Mouse (Mus musculus) hindbrain, embryonic 11.5 days (tissue): ENCODE results near the gene Hivep3. TPM values are rescaled to one million over a fixed set of nuclear protein-coding genes. Genes with fewer than 3 reads are reported as not detected.
A peak's percentile ranks its signal among the peaks of the same experiment; 100 is the strongest.

Experiments
- ATAC-seq: fragments of 200-750 bp; cut with Nextera tagmentation; 2 replicates; pipeline ENCODE4 v1.8.0; 2017; ENCODE audit warnings: mild to moderate bottlenecking, moderate TSS enrichment, moderate library complexity; ENCODE audit not compliant: low FRiP score
- DNase-seq: peaks from one replicate; pipeline ENCODE4 v3.0.0-alpha.2; 2015; ENCODE audit warnings: low spot score
- H3K27ac ChIP-seq: fragments of 300-500 bp; sonication (generic); 2 replicates; pipeline ENCODE4 v1.5.1; 2014; ENCODE audit warnings: mild to moderate bottlenecking, low read depth, low read length
- H3K27me3 ChIP-seq: fragments of 300-500 bp; sonication (generic); 2 replicates; pipeline ENCODE4 v1.6.1; 2014; ENCODE audit warnings: mild to moderate bottlenecking, low read length, moderate library complexity, mixed read lengths; ENCODE audit not compliant: control insufficient read depth, insufficient read depth
- H3K36me3 ChIP-seq: fragments of 300-500 bp; sonication (generic); 2 replicates; pipeline ENCODE4 v1.6.1; 2014; ENCODE audit warnings: mild to moderate bottlenecking, low read length, moderate library complexity, mixed read lengths; ENCODE audit not compliant: control insufficient read depth, insufficient read depth
- H3K4me1 ChIP-seq: fragments of 300-500 bp; sonication (generic); replicated peaks from 2 replicates; pipeline ENCODE4 v1.6.1; 2014; ENCODE audit warnings: low read length, mixed read lengths; ENCODE audit not compliant: control insufficient read depth, insufficient read depth
- H3K4me2 ChIP-seq: fragments of 300-500 bp; sonication (generic); replicated peaks from 2 replicates; pipeline ENCODE4 v1.6.1; 2014; ENCODE audit warnings: mild to moderate bottlenecking, low read depth, low read length
- H3K4me3 ChIP-seq: fragments of 300-500 bp; sonication (generic); 2 replicates; pipeline ENCODE4 v1.5.1; 2014; ENCODE audit warnings: low read depth, low read length
- H3K9ac ChIP-seq: fragments of 300-500 bp; sonication (generic); 2 replicates; pipeline ENCODE4 v1.6.1; 2014; ENCODE audit warnings: low read depth, low read length
- H3K9me3 ChIP-seq: fragments of 300-500 bp; sonication (generic); 2 replicates; pipeline ENCODE4 v1.6.1; 2016; ENCODE audit warnings: low read length; ENCODE audit not compliant: control insufficient read depth
- WGBS: fragments of 180-500 bp; shearing (Covaris S2); extraction: QIAGEN DNeasy Blood & Tissue Kit; methylation state at CpG from one replicate; pipeline ENCODE4 v1.1.7; 2014; 5-methylcytosine and 5-hydroxymethylcytosine counted together
- polyA plus RNA-seq: library from polyadenylated mRNA; unstranded; fragments of >200 nt; fragmentation: Nextera tagmentation; extraction: Ambion mirVana; gene quantifications from 2 replicates; pipeline ENCODE4 v1.2.1, GENCODE M21; 2014

Hivep3 gene
- polyA plus RNA-seq, 1 experiment from 2014 or later: 1.8 TPM

GRCm38 (mm10) chr4:119979238-119979829 lies 245.8 kb downstream of the Hivep3 start:
- no peak for ATAC-seq
- Histone ChIP-seq H3K4me2 (no peak overlapping the region), H3K9ac (no peak overlapping the region), H3K4me3 (no peak overlapping the region), H3K36me3 (no peaks in the 10 kb centered on the region), H3K4me1 (peaks cover 3% of the 10 kb centered on the region; the same call in 1 of the 2 replicates), H3K27me3 (no peaks in the 10 kb centered on the region), H3K9me3 (no peaks in the 10 kb centered on the region), H3K27ac (no peak overlapping the region)
- DNase-seq: no peak
- 83% methylated on average over 5 of the region's 5 CpGs for WGBS

GRCm38 (mm10) chr4:119979918-119980317 lies 246.3 kb downstream of the Hivep3 start:
- no peak overlapping the region for H3K4me2 ChIP-seq
- H3K9ac ChIP-seq: no peak overlapping the region
- H3K36me3 ChIP-seq: no peaks in the 10 kb centered on the region
- WGBS: 64% methylated on average over 2 of the region's 2 CpGs
- H3K27ac ChIP-seq: no peak overlapping the region
- H3K27me3 ChIP-seq: no peaks in the 10 kb centered on the region
- no peak overlapping the region for H3K4me3 ChIP-seq
- no peaks in the 10 kb centered on the region for H3K9me3 ChIP-seq
- ATAC-seq (no peak), DNase-seq (no peak)
- H3K4me1 ChIP-seq: peaks cover 3% of the 10 kb centered on the region; the same call in 1 of the 2 replicates

DNA sequence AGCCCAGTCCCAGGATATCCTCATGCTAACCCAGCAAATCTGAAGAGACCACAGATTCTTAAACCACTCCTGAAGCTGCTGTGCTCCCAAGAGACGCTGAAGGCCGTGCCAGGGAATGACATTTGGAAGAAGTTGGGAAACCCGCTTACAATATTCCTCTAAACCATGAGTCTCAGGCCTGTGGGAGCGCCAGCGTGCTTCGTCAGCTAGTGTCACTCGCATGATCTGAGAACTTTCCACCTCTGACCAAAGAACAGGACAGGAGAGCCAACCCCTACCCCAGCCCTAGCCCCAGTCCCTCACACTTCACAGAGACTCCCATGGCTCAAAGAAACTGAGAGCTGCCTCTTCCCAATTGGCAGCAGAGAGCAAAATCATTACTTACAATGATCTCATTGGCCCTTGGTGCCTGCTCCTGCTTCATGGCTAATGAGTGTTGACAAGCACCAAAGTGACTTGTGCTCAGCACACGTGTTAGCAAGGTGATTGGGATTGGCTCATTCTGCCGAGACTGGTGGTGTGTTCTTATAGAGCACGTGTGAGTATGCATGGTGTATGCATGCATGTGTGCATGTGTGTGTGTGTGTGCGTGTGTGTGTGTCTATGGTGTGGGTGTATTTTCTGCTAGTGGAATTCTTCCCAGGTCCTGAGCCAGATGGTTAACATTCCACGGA lies 247.6 kb downstream of the Hivep3 start:
- DNase-seq (no peak), ATAC-seq (no peak)
- H3K9ac ChIP-seq: no peak overlapping the region
- no peak overlapping the region for H3K27ac ChIP-seq
- H3K9me3 ChIP-seq: no peaks in the 10 kb centered on the region
- peaks cover 3% of the 10 kb centered on the region; the same call in 1 of the 2 replicates for H3K4me1 ChIP-seq
- 85% methylated on average over 12 of the region's 12 CpGs for WGBS
- no peaks in the 10 kb centered on the region for H3K36me3 ChIP-seq
- no peaks in the 10 kb centered on the region for H3K27me3 ChIP-seq
- no peak overlapping the region for H3K4me2 ChIP-seq
- no peak overlapping the region for H3K4me3 ChIP-seq

- Histone ChIP-seq H3K27ac (peak overlapping the region; percentile 62; the same call in 1 of the 2 replicates), H3K36me3 (no peaks in the 10 kb centered on the region), H3K4me1 (peaks cover 9% of the 10 kb centered on the region), H3K9ac (no peak overlapping the region), H3K9me3 (no peaks in the 10 kb centered on the region), H3K4me2 (no peak overlapping the region), H3K4me3 (no peak overlapping the region), H3K27me3 (no peaks in the 10 kb centered on the region)
- no peak for ATAC-seq
- DNase-seq: no peak
- 84% methylated on average over 5 of the region's 5 CpGs for WGBS
Measured at GRCm38 (mm10) chr4:119986065-119986464, 252.5 kb downstream of the Hivep3 start.

DNA sequence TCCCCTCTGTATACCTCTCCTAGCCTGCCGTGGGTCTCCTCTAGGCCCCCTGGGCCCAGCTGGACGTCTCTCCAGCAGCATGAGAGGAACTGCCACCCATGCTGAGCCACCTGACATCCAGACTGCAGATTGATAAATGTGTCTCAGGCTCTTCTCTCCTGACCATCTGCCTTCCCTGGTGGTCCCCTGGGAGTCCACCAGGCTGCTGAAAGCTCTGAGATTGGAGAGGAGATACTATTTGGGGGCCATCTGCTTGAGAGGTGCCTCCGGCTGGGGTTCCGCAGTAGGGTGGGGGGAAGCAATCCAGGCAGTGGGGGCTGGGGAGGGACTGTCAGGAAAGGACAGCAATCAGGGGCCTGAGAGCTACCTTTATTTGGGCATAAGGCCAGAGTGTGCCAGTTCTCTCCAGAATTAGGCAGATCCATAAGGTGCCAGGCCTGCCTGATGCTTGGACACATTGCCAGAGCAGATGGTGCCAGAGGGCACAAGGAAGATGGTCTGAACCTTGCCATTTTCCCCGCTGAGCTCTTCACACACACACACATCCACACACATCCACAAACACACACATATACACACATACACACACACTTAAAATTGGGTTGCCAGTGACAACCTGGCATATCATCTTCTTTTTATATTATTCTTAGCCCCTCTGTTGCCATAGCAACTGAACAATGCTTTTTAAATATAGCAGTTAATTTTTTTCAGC lies 253.2 kb downstream of the Hivep3 start:
- ATAC-seq (peak; percentile 48), DNase-seq (peak; percentile 46)

GRCm38 (mm10) chr4:119987376-119988087 lies 253.9 kb downstream of the Hivep3 start:
- Histone ChIP-seq H3K27ac (peak overlapping the region; percentile 12; the same call in 1 of the 2 replicates), H3K9ac (no peak overlapping the region), H3K4me3 (no peak overlapping the region), H3K4me1 (peaks cover 9% of the 10 kb centered on the region), H3K4me2 (no peak overlapping the region), H3K36me3 (no peaks in the 10 kb centered on the region), H3K9me3 (no peaks in the 10 kb centered on the region), H3K27me3 (no peaks in the 10 kb centered on the region)
- DNase-seq (peak; percentile 35), ATAC-seq (peak; percentile 72)
- WGBS: 24% methylated on average over 4 of the region's 4 CpGs

More for the DNA sequence above, 253.2 kb downstream of the Hivep3 start:
- H3K36me3 ChIP-seq: no peaks in the 10 kb centered on the region
- WGBS: 42% methylated on average over 5 of the region's 5 CpGs
- H3K4me2 ChIP-seq: no peak overlapping the region
- no peak overlapping the region for H3K9ac ChIP-seq
- no peaks in the 10 kb centered on the region for H3K9me3 ChIP-seq
- H3K27ac ChIP-seq: peak overlapping the region; percentile 62; the same call in 1 of the 2 replicates
- H3K4me1 ChIP-seq: peaks cover 9% of the 10 kb centered on the region
- H3K4me3 ChIP-seq: no peak overlapping the region
- H3K27me3 ChIP-seq: no peaks in the 10 kb centered on the region

GRCm38 (mm10) chr4:119989031-119989693 lies 255.6 kb downstream of the Hivep3 start:
- H3K4me2 ChIP-seq: no peak overlapping the region
- H3K9ac ChIP-seq: no peak overlapping the region
- no peaks in the 10 kb centered on the region for H3K27me3 ChIP-seq
- 71% methylated on average over 3 of the region's 3 CpGs for WGBS
- no peaks in the 10 kb centered on the region for H3K9me3 ChIP-seq
- H3K4me3 ChIP-seq: no peak overlapping the region
- no peak for DNase-seq
- H3K27ac ChIP-seq: no peak overlapping the region
- ATAC-seq: no peak
- peaks cover 9% of the 10 kb centered on the region for H3K4me1 ChIP-seq
- no peaks in the 10 kb centered on the region for H3K36me3 ChIP-seq

DNA sequence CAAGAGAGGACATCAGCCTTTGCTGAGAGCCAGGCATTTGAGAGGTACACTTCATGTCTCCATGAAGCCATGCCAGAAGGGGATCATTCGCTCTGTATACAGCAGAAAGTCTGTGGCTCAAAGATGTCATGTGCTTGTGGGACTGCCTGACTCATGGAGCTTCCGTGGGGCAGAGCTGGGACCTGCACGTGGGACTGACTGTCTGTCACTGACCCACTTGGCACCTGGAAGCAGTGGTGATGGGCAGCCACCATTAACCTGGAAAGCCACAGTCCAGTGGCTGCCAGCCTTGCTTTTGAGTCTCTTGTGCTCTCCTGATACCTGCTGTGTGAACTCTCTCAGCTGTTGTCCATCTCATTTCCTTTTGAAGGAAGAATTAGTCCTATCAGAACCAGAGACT lies 256.8 kb downstream of the Hivep3 start:
- no peak for ATAC-seq

More for the DNA sequence above, 256.8 kb downstream of the Hivep3 start:
- WGBS: 84% methylated on average over 3 of the region's 3 CpGs
- DNase-seq: no peak
- Histone ChIP-seq H3K27ac (no peak overlapping the region), H3K36me3 (no peaks in the 10 kb centered on the region), H3K27me3 (no peaks in the 10 kb centered on the region), H3K9ac (no peak overlapping the region), H3K4me3 (no peak overlapping the region), H3K9me3 (no peaks in the 10 kb centered on the region), H3K4me1 (peaks cover 9% of the 10 kb centered on the region), H3K4me2 (no peak overlapping the region)
